Mouse (Mus musculus) spleen, adult 2 months (tissue): ENCODE measurements around the gene Klhl15. TPM values are rescaled to one million over a fixed set of nuclear protein-coding genes. Genes with fewer than 3 reads are reported as not detected.
"Not testable (repeated sequence)": the region's sequence is repeated elsewhere in the genome, so short reads cannot be mapped to it uniquely, and the experiment has no call there.

ENCODE experiments used
- DNase-seq, 2 experiments: peaks; one replicate each; pipeline versions ENCODE4 v3.0.0 to v3.0.0-alpha.2; 2012 to 2021; ENCODE audit warnings: low spot score in 2 of 2, low read depth in 1 of 2
- H3K27ac ChIP-seq: fragments of 200-500 bp; 2 replicates; pipeline ENCODE4 v1.5.1; 2012; ENCODE audit warnings: low read length, inconsistent platforms; ENCODE audit not compliant: insufficient read depth
- H3K27me3 ChIP-seq: fragments of 200-500 bp; 2 replicates; pipeline ENCODE4 v1.6.1; 2012; ENCODE audit warnings: mild to moderate bottlenecking, moderate library complexity, low read length, inconsistent platforms; ENCODE audit not compliant: control insufficient read depth, insufficient read depth
- H3K36me3 ChIP-seq: fragments of 200-500 bp; 2 replicates; pipeline ENCODE4 v1.6.1; 2012; ENCODE audit warnings: mild to moderate bottlenecking, low read length, inconsistent platforms; ENCODE audit not compliant: control insufficient read depth, insufficient read depth
- H3K4me1 ChIP-seq: fragments of 200-500 bp; 2 replicates; pipeline ENCODE4 v1.6.1; 2011; ENCODE audit warnings: inconsistent platforms; ENCODE audit not compliant: control insufficient read depth, insufficient read depth, insufficient read length
- H3K4me3 ChIP-seq: fragments of 200-500 bp; 2 replicates; pipeline ENCODE4 v1.5.1; 2011; ENCODE audit warnings: mild to moderate bottlenecking, inconsistent platforms; ENCODE audit not compliant: insufficient read depth, insufficient read length; ENCODE audit errors: extremely low read depth
- CTCF ChIP-seq: fragments of 200-500 bp; IDR thresholded peaks from 2 replicates; pipeline ENCODE4 v1.5.1; 2011; ENCODE audit warnings: mild to moderate bottlenecking, inconsistent platforms; ENCODE audit not compliant: insufficient read depth, insufficient read length, insufficient replicate concordance; ENCODE audit errors: extremely low read depth
- POLR2A ChIP-seq: fragments of 200-500 bp; IDR thresholded peaks from 2 replicates; pipeline ENCODE4 v1.6.1; 2011; ENCODE audit warnings: low read depth, low read length, inconsistent platforms
- WGBS: fragments of 180-500 bp; shearing (Covaris S2); methylation state at CpG from one replicate; pipeline ENCODE4 v1.1.7; 2018; 5-methylcytosine and 5-hydroxymethylcytosine counted together
- polyA plus RNA-seq: library from polyadenylated mRNA; depleted of rRNA; stranded (reverse); fragments of >200 nt; gene quantifications from 2 replicates; pipeline ENCODE4 v1.2.3, GENCODE M21; 2012; rRNA removed

Gene Klhl15
- 4.2 and 10.8 TPM in 2 replicates for polyA plus RNA-seq

DNA sequence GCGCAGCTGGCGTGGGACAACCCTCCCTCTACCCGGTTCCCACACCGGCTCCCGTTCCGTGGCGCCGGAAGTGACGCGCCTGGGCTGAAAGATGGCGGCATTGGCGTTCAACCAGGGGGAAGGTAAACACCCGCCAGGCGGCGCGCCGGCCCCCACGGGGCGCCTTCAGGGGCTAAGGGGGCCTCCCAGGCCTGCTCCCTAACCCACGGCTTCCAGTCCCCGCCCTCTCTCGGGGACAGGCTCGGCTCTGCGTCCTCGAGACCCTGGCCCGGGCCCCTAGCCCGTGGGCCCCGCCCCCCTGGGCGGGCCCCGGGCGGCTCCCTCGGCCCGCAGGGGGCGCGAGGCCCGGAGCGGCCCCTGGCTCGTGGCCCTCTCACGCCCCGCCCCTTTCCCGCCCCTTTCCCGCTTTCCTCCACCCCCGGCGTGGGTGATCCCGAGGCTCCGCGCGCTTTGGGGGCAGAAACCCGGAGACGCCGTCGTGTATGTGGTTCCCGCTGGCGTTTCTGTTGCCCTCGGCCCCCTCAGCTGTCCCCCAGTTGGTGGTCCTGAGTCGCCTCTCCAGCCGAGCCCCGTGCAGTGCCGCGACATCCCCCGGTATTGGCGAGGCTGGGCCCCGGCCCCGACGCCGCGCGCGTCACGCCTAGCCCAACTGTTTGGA, at the start of gene Klhl15:
TSS of gene Klhl15 (plus strand) at position 68 of the 658 bp plus-strand sequence.
- no peaks in the 10 kb centered on the region; the same call in 1 of the 2 replicates for H3K36me3 ChIP-seq
- DNase-seq: peak; percentile 65 to 73
- peak within 1 kb of the TSS; percentile 98 for H3K27ac ChIP-seq
- 15% methylated on average over 58 of the region's 70 CpGs for WGBS
- H3K4me1 ChIP-seq: no peaks in the 10 kb centered on the region
- TF ChIP-seq CTCF (no peak), POLR2A (peak; percentile 29; the same call in 1 of the 2 replicates)
- H3K4me3 ChIP-seq: peak within 1 kb of the TSS; percentile 73
- H3K27me3 ChIP-seq: no peaks in the 10 kb centered on the region

DNA sequence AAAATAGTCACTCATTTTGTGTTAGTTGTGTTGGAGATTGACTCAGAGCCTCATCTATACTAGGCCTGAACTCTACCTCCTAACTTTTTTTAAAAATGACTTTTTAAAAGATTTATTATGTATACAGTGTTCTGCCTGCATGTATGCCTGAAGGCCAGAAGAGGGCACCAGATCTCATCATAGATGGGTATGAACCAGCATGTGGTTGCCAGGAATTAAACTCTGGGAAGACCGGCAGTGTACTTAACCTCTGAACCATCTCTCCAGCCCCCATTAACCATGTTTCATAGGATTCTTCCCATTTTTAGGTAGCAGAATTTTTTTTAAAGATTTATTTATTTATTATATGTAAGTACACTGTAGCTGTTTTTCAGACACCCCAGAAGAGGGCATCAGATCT, 49.2 kb upstream of the Klhl15 start:
- no peak for DNase-seq
- Histone ChIP-seq H3K36me3 (no peaks in the 10 kb centered on the region), H3K27me3 (no peaks in the 10 kb centered on the region), H3K4me3 (no peak overlapping the region), H3K4me1 (no peaks in the 10 kb centered on the region), H3K27ac (no peak overlapping the region)
- 52% methylated on average over 1 of the region's 1 CpGs for WGBS
- TF ChIP-seq POLR2A (no peak), CTCF (no peak)

DNA sequence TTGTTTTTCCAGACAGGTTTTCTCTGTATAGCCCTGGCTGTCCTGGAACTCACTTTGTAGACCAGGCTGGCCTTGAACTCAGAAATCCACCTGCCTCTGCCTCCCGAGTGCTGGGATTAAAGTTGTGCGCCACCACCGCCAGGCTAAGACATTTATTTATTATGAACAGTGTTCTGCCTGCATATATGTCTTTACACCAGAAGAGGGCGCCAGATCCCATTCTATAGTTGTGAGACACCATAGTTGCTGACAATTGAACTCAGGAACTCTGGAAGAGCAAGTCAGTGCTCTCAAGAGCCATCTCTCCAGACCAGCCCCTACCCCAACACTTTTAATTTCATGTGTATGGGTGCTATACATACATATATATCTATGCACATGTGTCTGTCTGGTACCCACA, 40.5 kb upstream of the Klhl15 start:
- H3K36me3 ChIP-seq: peaks cover 13% of the 10 kb centered on the region
- peak in 1 of 2 experiments; percentile 8 for DNase-seq
- H3K27me3 ChIP-seq, H3K27ac ChIP-seq, H3K4me1 ChIP-seq, H3K4me3 ChIP-seq: not testable (repeated sequence)
- WGBS: 67% methylated on average over 4 of the region's 4 CpGs

DNA sequence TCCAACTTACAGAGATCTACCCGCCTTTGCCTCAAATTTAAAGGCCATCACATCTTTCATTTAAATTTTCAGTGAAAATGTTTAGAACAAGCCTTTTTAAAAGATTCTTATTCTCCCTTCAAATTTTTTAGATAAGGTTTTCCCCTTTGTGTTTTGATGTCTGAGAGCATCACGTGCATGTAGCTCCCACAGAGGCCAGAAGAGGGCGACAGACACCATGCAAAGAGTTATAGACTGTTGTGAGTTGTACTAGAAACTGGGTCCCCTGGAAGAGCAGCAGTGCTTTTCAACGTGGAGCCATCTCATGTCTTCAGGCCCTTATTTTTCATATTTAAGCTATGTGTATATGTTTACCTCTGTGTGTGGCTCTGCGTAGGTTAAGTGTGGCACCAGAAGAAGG, 36.6 kb upstream of the Klhl15 start:
- no peaks in the 10 kb centered on the region for H3K27me3 ChIP-seq
- no peak overlapping the region for H3K4me3 ChIP-seq
- DNase-seq: peak in 1 of 2 experiments; percentile 4
- H3K36me3 ChIP-seq: peaks cover 12% of the 10 kb centered on the region
- 86% methylated on average over 5 of the region's 5 CpGs for WGBS
- TF ChIP-seq CTCF: no peak
- no peak overlapping the region for H3K27ac ChIP-seq
- H3K4me1 ChIP-seq: no peaks in the 10 kb centered on the region

DNA sequence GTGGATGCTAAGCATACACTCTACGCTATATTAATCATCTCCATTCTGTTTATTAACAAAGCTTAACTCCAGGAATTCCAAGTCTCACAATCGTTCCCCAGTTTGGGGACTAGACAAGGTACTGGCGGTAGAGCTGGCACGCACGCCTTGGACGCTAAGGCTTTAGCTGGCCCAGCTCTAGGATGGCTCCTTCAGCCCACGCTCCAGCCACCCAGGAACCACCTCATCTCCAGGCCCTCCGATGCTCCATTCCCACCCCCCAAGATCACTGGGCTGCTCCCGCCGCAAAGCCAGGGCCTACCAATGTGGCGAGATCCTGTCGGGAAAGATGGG, 22.2 kb upstream of the Klhl15 start:
- peak overlapping the region; percentile 94 for H3K27ac ChIP-seq
- H3K27me3 ChIP-seq: no peaks in the 10 kb centered on the region
- H3K4me3 ChIP-seq: peak overlapping the region; percentile 100
- no peaks in the 10 kb centered on the region for H3K4me1 ChIP-seq
- DNase-seq: no peak
- TF ChIP-seq POLR2A: no peak
- no peak for TF ChIP-seq CTCF
- WGBS: 1% methylated on average over 12 of the region's 12 CpGs
- peaks cover 1% of the 10 kb centered on the region; the same call in 1 of the 2 replicates for H3K36me3 ChIP-seq

DNA sequence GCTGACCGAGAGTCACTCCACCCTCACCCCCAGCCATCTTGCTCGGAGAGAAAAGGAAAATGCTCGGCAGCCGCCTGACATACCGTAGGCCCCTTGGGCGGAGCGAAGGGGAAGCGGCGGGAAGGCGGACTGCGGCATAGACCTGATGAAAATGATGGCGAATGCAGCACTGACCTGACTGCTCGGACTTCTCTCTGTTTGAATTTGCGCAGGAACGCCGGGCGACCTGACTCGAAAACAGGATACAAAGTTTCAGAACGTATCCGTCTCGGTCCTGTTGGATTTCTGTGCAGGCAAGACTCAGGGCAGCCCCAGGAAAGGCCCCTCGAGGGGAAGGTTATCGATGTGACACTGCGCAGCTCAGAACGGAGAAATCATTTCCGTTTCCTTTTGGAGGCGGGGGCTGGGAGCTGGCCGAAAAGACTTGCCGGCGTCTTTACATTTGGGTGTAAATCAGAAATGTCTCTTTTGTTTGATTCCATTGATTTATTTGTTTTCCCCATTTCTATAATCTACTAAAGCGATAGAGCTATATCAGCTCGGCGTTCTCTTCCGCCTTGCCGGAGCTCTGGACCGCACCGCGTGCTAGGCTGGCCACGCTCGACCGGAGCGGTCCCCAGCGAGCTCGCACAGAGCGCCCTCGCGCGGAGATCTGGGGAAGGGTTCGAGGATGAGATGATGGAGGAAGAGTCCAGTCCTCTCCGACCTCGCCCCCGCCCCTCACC, 21.6 kb upstream of the Klhl15 start, which contains the start of gene Eif2s3x:
TSS of gene Eif2s3x (minus strand) at position 266 of the 725 bp plus-strand sequence.
- WGBS: 2% methylated on average over 52 of the region's 52 CpGs

DNA sequence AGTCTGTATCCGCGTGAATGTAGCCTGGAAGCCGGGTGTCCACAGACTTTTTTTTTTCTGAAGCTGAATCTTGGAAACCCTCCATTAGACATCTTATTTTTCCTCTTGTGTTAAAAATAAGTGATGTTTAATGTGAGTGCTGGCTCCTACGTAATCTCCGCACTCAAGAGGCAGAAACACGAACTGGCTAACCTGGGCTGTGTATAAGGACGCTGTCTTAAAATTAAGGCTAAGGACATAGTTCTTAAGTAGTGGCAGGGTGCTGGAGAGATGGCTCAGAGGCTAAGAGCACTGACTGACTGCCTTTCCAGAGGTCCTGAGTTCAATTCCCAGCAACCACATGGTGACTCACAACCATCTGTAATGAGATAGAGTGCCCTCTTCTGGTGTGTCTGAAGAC, 21.0 kb upstream of the Klhl15 start:
- no peak for DNase-seq
- H3K36me3 ChIP-seq: no peaks in the 10 kb centered on the region; the same call in 1 of the 2 replicates
- H3K4me3 ChIP-seq: peak overlapping the region; percentile 100; the same call in 1 of the 2 replicates
- no peaks in the 10 kb centered on the region for H3K27me3 ChIP-seq
- 3% methylated on average over 7 of the region's 7 CpGs for WGBS
- 0 out of 2 replicates have a peak overlapping the region, but pooled peaks have one; percentile 5 for H3K27ac ChIP-seq
- no peak for TF ChIP-seq POLR2A
- no peak for TF ChIP-seq CTCF
- no peaks in the 10 kb centered on the region for H3K4me1 ChIP-seq

More for the DNA sequence above, 21.6 kb upstream of the Klhl15 start, which contains the start of gene Eif2s3x:
- peak; percentile 71 to 83 for DNase-seq
- H3K27ac ChIP-seq: peak within 1 kb of the TSS; percentile 94
- no peaks in the 10 kb centered on the region for H3K4me1 ChIP-seq
- peak; percentile 26; the same call in 1 of the 2 replicates for TF ChIP-seq POLR2A
- peak; percentile 67; the same call in 1 of the 2 replicates for TF ChIP-seq CTCF
- H3K4me3 ChIP-seq: peak within 1 kb of the TSS; percentile 100
- H3K27me3 ChIP-seq: no peaks in the 10 kb centered on the region
- no peaks in the 10 kb centered on the region; the same call in 1 of the 2 replicates for H3K36me3 ChIP-seq
